Mouse (Mus musculus) inflammation-experienced regulatory T-cells, adult 6 months (primary cell): ENCODE measurements around the gene Rarres1. TPM values are rescaled to one million over a fixed set of nuclear protein-coding genes. Genes with fewer than 3 reads are reported as not detected.

Source experiments
- polyA plus RNA-seq, 3 experiments: library from polyadenylated mRNA; unstranded; fragments of 100-300 nt; shearing (Covaris generic); gene quantifications; one replicate each; pipeline ENCODE4 v1.2.1; 2017

Rarres1 gene
- polyA plus RNA-seq, 3 experiments from 2014 or later = not detected

Other genes with a start within 250 kb of the Rarres1 start
- 1 to 10 TPM in 2 of 3 experiments, under 1 TPM in 1; 0.92 to 8.6 (median 2.0) TPM for gene Mlf1, start 141.4 kb downstream of the Rarres1 start, polyA plus RNA-seq
- gene Gm17402, start 140.4 kb downstream of the Rarres1 start, polyA plus RNA-seq = not detected
- gene Gfm1, start 85.4 kb downstream of the Rarres1 start, polyA plus RNA-seq = 10 to 100 TPM; 30.4 to 39.0 (median 36.3) TPM
- 100 to 1,000 TPM in 1 of 3 experiments, 10 to 100 TPM in 2; 63.2 to 167 (median 73.1) TPM for gene Lxn, start 51.6 kb downstream of the Rarres1 start, polyA plus RNA-seq
- gene Mfsd1, start 67.2 kb upstream of the Rarres1 start, polyA plus RNA-seq = 10 to 100 TPM; 35.0 to 44.5 (median 35.5) TPM